Mouse (Mus musculus) liver, adult 2 months (tissue): ENCODE results near the gene Usp47.

Experiments
- CTCF ChIP-seq: fragments of 200-500 bp; IDR thresholded peaks from 2 replicates; pipeline ENCODE4 v1.5.1; 2011; ENCODE audit warnings: low read depth, low read length, control low read depth
- POLR2A ChIP-seq: fragments of 200-500 bp; IDR thresholded peaks from 2 replicates; pipeline ENCODE4 v1.6.1; 2011; ENCODE audit warnings: low read length, control low read depth; ENCODE audit not compliant: insufficient read depth; ENCODE audit errors: extremely low read depth

- TF ChIP-seq CTCF: no peak
- no peak for TF ChIP-seq POLR2A
Observed at GRCm38 (mm10) chr7:112130660-112131059, 107.4 kb downstream of the Usp47 start.
